In the genomic region with DNA sequence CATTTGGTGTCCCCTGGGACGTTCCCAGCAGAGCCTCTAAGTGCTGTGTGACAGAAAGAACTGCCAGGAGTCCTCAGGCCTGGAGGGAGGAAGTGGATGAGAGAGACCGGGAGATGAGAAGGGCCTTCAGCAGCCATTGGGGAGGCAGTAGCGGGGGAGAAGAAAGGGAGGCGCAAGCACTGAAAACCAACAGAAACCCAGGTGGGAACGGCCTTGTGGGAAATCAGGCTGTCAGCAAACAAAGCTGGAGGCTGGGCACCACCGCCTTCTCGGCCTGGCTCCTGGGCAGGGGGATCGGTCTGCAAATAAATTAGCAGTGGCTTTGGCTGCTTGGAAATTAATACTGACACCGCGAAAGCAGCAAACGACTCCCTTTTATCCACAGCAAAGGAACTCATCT, we compare ENCODE assay signal across 10 mouse cellular contexts.
DNase-seq lines count a peak whose midpoint lies in the region; ATAC-seq lines count a peak whose summit lies in the region.
"Had no signal": no experiment of that assay in that cellular context is flagged by ENCODE, and none has a peak within 500 bp of the region (broad histone marks: within the 10 kb centered on the region; RNA-seq: fewer than 3 reads in every experiment).

No protein-coding gene starts in this region.

- no peaks in the 10 kb centered on the region for H3K4me1 ChIP-seq in neural tube, embryonic 11.5 days (ENCODE audit: control insufficient read depth, insufficient read depth, low read length)
- H3K4me1 ChIP-seq in liver, embryonic 15.5 days (replicated peaks): no peaks in the 10 kb centered on the region

- no peak for ATAC-seq in neural tube, embryonic 11.5 days (ENCODE audit: insufficient read depth, low FRiP score, low TSS enrichment)
- ATAC-seq in liver, embryonic 15.5 days (ENCODE audit: insufficient read depth): no peak

- no peaks in the 10 kb centered on the region for H3K9me3 ChIP-seq in neural tube, embryonic 11.5 days (ENCODE audit: control insufficient read depth, low read length)
- H3K9me3 ChIP-seq in liver, embryonic 15.5 days (replicated peaks): no peaks in the 10 kb centered on the region

- no peaks in the 10 kb centered on the region for H3K27me3 ChIP-seq in neural tube, embryonic 11.5 days (ENCODE audit: control insufficient read depth, insufficient read depth, low read length)
- H3K27me3 ChIP-seq in liver, embryonic 15.5 days: no peaks in the 10 kb centered on the region

- DNase-seq in heart, adult 11 months: peak; percentile 92
- no peak for DNase-seq in heart, postnatal 10 days
- DNase-seq in neural tube, embryonic 11.5 days (ENCODE audit: low spot score): peak; percentile 49
- DNase-seq in neural tube, embryonic 10.5 days (ENCODE audit: extremely low spot score, low spot score): no peak
- no peak for DNase-seq in frontal cortex, adult 2 months (ENCODE audit: extremely low spot score in 1 of 2, low spot score in 1 of 2)
- no peak for DNase-seq in gastrocnemius, postnatal 14 days
- DNase-seq in yolk sac, embryonic 10.5 days (ENCODE audit: low spot score): no peak
- DNase-seq: cerebellum, adult 11 months; gastrocnemius, adult 2 months had no signal

- H3K27ac ChIP-seq in neural tube, embryonic 11.5 days (ENCODE audit: low read depth, low read length): no peak overlapping the region
- no peak overlapping the region for H3K27ac ChIP-seq in liver, embryonic 15.5 days (replicated peaks)
- H3K27ac ChIP-seq: gastrocnemius, adult 2 months had no signal

- no peak overlapping the region for H3K4me2 ChIP-seq in neural tube, embryonic 11.5 days (ENCODE audit: low read depth)
- peak overlapping the region; percentile 27; the same call in 1 of the 2 replicates for H3K4me2 ChIP-seq in liver, embryonic 15.5 days

- 12% methylated on average over 11 of the region's 11 CpGs for WGBS in neural tube, embryonic 11.5 days
- 25% methylated on average over 11 of the region's 11 CpGs for WGBS in liver, embryonic 15.5 days (ENCODE audit: insufficient replicate concordance)

- intact Hi-C loops in heart, postnatal 10 days (cut with DNase I): no loop called here
- intact Hi-C loops in gastrocnemius, postnatal 14 days (cut with DNase I; ENCODE audit: low total_unique reads): no loop called here

- H3K9ac ChIP-seq in neural tube, embryonic 11.5 days (ENCODE audit: low read length): peak overlapping the region; percentile 20; the same call in 1 of the 2 replicates
- H3K9ac ChIP-seq in liver, embryonic 15.5 days: no peak overlapping the region

- H3K36me3 ChIP-seq in neural tube, embryonic 11.5 days (ENCODE audit: control insufficient read depth, insufficient read depth, low read length): no peaks in the 10 kb centered on the region
- H3K36me3 ChIP-seq in liver, embryonic 15.5 days (replicated peaks): no peaks in the 10 kb centered on the region

- H3K4me3 ChIP-seq in neural tube, embryonic 11.5 days (ENCODE audit: low read depth, low read length): no peak overlapping the region
- H3K4me3 ChIP-seq in liver, embryonic 15.5 days (replicated peaks): no peak overlapping the region
- H3K4me3 ChIP-seq: gastrocnemius, adult 2 months had no signal

Comparison
In these comparisons a context has a peak if more than half of its experiments do, and no peak if none do; other contexts are left out.
1. DNase-seq: peak in heart, adult 11 months (single experiment) and neural tube, embryonic 11.5 days (single experiment); none in heart, postnatal 10 days (0 of 2), neural tube, embryonic 10.5 days (single experiment), frontal cortex, adult 2 months (0 of 2), gastrocnemius, postnatal 14 days (single experiment) and yolk sac, embryonic 10.5 days (single experiment).